Mouse (Mus musculus): ENCODE data around the gene Flnc.

- TF ChIP-seq GATA1 (IDR thresholded peaks at IDR 0.05; ENCODE audit: low read length) (no peak), TAL1 (IDR thresholded peaks at IDR 0.05; ENCODE audit: low read length) (no peak)
Observed at GRCm38 (mm10) chr6:29432156-29432555, 900 bp upstream of the Flnc start.
